Mouse (Mus musculus) urinary bladder, adult 18-20 months (tissue): ENCODE results near the gene Kctd3.
A peak's percentile ranks its signal among the peaks of the same experiment; 100 is the strongest.
"Not testable (repeated sequence)": the region's sequence is repeated elsewhere in the genome, so short reads cannot be mapped to it uniquely, and the experiment has no call there.

Experiments
- DNase-seq, 2 experiments: peaks; one replicate each; pipeline ENCODE4 v3.0.0; 2022; ENCODE audit warnings: low spot score in 2 of 2, mixed read lengths in 2 of 2

The Kctd3 gene

GRCm38 (mm10) chr1:189007239-189007979, at the start of gene Kctd3:
Gene Kctd3, minus strand, starts transcription at chr1:189007841.
- DNase-seq = peak; percentile 93 to 98

- no peak for DNase-seq
These were observed 49.8 kb upstream of the Kctd3 start for GRCm38 (mm10) chr1:189057425-189057824.

DNA sequence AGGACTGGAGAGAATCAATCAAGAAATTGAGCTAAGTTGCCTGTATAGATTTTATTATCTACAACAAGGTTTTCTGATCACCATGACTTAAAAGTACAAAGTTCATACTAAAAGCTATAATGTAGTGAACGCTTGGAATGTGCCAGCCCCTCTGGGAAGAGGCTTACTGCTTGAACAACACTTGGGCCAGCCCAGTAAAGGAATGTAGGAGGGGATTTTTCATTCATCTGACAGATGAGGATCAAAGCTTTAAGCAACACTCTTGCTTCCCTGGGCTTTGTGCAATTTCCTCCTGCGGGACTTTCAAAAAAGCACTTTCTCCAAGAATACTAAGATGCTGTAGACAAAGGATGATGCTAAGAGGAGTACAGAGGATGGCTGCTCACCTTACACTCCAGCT, 48.3 kb upstream of the Kctd3 start:
- no peak for DNase-seq

DNA sequence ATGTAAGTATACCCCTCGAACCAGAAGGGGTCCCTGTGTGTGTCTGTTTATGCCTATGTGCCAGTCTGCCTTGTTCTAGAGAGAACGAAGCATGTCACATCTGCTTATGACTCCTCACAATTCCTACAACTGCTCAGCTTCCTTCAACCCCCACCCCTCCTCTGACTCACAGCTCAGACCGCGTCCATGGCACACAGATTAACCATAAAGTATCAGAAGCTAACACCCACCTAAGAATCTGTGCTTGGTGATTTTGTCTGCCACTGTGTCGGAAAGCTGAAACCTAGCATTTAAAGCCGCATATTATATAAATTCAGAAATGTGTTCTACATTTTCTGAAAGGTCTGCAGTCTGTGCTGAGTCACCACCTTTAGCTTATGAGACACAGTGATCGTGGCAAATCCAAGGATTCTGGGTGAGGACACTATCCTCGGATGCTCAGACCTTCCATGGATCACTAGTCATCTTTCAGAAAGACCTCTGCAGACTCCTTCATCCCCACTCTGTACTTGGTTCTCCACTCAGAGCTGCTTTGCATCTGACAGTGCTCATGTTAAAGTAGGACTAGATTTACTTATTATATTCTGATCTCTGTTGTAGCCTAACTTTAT, 47.4 kb upstream of the Kctd3 start:
- DNase-seq = no peak

DNA sequence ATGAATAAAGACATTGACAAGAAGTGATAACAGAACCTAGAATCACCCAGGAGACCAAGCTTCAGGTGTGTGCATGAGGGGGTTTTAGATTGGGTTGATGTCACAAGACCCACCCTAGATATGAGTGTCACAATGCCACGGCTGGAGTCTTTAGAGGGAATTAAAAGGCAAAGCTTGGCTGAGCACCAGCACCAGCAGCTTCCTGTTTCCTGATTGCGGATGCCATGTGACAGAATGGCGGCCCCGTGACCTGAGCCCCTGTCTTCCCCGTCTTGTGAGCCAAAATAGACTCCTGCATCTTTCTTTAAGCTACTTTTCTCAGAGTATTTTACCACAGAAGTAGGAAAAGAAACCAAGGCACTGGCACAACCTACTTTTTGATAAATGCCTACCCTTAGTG, 46.5 kb upstream of the Kctd3 start:
- no peak for DNase-seq

GRCm38 (mm10) chr1:189052189-189052588, 44.5 kb upstream of the Kctd3 start:
- DNase-seq = no peak

DNA sequence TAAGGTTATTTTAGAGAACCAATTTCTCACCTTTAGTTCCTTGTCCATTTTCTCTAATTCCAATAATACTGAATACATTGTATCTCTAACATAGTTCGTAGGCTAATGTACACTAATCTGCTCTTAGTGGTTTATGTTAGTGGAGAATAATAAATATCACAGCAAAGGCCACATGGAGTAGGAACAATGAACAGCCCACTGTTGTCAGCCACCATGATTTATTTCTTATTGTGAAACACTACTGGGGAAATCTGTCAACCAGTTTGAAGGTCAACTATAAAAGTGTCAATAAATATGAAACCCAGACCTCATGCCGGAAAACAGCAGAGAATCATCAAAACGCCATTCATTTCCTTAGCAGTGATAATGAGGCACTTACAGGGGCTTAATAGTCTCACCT, 42.5 kb upstream of the Kctd3 start:
- no peak for DNase-seq

DNA sequence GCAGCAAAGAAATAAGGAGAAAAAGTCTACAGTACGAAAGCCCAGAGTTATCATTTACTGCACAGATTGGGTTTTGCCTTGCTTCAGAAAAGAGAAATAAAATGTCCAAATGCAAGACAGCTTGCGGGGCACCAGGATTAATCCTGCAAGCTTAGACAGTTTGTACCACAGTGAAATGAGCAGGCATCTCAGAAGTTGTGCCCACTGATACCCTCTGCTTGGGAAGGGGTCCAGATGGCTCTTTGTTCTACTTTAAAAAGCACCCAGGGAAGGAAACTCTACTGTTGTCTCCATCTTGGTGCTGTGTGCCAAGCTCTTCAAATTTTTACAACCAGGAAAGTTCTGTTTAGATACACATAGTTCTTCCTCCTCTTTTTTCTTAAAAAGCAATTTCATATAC, 40.7 kb upstream of the Kctd3 start:
- no peak for DNase-seq

DNA sequence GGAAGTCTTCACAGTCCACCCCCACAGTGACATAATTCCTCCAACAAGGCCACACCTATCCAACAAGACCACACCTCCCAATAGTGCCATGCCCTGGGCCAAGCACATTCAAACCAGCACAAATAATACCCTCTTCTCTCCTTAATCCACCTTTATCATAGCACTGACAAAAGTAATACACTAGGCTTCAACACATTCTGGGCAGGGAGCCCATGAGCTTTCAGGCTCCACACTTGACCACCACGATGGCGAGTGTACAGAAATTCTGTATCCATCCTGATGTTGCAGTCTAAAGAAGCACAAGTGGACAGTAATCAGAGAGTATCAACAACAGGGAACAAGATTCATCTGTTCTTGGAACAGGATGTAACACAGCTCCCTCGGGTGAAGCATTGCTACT, 40.3 kb upstream of the Kctd3 start:
- no peak for DNase-seq

- no peak for DNase-seq
These were observed 39.2 kb upstream of the Kctd3 start for GRCm38 (mm10) chr1:189046831-189047230.

- DNase-seq = no peak
These were observed 38.7 kb upstream of the Kctd3 start for GRCm38 (mm10) chr1:189046301-189046700.

- no peak for DNase-seq
These were observed 33.6 kb upstream of the Kctd3 start for GRCm38 (mm10) chr1:189041261-189041660.

- DNase-seq = no peak
These were observed 31.7 kb upstream of the Kctd3 start for GRCm38 (mm10) chr1:189039348-189039747.

DNA sequence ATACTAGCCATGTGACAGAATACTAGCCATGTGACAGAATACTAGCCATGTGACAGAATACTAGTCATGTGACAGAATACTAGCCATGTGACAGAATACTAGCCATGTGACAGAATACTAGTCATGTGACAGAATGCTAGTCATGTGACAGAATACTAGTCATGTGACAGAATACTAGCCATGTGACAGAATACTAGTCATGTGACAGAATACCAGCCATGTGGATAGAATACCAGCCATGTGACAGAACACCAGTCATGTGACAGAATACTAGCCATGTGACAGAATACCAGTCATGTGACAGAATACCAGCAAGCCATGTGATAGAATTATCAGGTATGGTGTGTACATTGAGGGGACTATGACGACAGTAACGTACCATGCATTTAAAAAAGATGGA, 25.2 kb upstream of the Kctd3 start:
- DNase-seq = not testable (repeated sequence)

GRCm38 (mm10) chr1:189030975-189031374, 23.3 kb upstream of the Kctd3 start:
- no peak for DNase-seq

DNA sequence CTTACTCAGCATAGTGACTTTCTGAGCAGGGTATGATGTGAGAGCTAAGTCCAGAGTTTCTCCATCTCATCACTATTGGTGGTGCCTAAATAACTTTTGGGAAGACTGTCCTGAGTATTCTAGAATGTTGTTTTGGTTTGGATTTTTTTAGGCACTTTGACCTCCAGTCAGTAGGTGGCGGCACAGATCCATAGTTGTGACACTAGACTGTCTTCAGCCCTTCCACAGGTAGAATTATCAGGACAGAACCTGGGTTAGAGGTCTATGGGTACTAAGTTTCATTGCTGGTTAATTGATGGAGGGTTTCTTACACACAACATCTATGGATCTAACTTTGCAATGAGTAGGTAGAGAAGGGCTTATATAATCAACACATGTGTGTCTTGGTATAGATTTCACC, 20.6 kb upstream of the Kctd3 start:
- no peak for DNase-seq

- DNase-seq = no peak
These were observed 19.2 kb upstream of the Kctd3 start for GRCm38 (mm10) chr1:189026885-189027284.

- DNase-seq = no peak
These were observed 16.1 kb upstream of the Kctd3 start for GRCm38 (mm10) chr1:189023701-189024080.

DNA sequence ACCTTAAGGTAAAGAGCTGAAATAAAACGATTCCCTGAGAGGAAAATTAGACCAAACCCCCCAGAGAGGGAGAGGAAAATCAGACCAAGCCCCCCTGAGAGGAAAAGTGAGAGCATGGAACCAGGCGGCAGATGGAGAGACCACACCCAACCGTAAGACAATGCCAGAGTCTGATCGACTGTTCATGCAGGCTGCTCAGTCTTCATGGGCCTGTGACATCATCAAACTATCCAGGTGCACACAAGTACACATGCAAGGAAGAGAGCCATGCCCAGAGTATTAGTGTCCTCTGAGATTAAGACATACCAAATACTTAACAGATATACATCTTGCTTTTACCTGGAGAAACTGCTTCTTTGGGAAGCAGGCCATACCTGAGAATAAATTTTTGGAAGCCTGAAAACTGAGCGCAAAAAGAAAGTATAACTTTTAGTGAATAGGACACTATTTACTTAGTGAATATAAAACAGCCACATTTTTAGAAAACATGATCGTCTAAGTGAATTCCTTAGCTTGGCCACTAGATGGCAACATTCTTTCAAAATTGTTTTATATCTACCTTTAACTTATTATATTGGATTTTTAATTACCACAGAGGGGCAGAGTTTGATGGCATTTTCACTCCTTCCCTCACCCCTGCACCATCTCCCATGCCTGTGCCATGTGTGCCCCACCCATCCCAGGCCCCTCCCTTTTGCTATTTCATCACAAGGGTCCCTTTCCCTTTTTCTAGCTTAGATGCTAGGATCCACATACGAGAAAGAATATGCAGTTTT, 15.5 kb upstream of the Kctd3 start:
- DNase-seq = no peak

GRCm38 (mm10) chr1:189015372-189015771, 7.7 kb upstream of the Kctd3 start:
- no peak for DNase-seq

- no peak for DNase-seq
These were observed 5.9 kb upstream of the Kctd3 start for GRCm38 (mm10) chr1:189013587-189013921.

- DNase-seq = no peak
These were observed 5.4 kb upstream of the Kctd3 start for GRCm38 (mm10) chr1:189012846-189013586.
